Mouse (Mus musculus) midbrain, postnatal 0 days (tissue): ENCODE measurements at regions not wholly inside any gene's neighbourhood (a gene's known extent, or its start where the extent isn't known, plus 50 kb on each side); places are given as distances from the start of the nearest gene placed in this dataset.
A peak's percentile ranks its signal among the peaks of the same experiment; 100 is the strongest.

ENCODE experiments used
- ATAC-seq: fragments of 200-750 bp; cut with Nextera tagmentation; 2 replicates; pipeline ENCODE4 v1.8.0; 2017; ENCODE audit warnings: moderate number of reproducible peaks, mild to moderate bottlenecking, moderate TSS enrichment, moderate library complexity; ENCODE audit not compliant: low FRiP score
- DNase-seq: peaks from one replicate; pipeline ENCODE4 v3.0.0-alpha.2; 2015; ENCODE audit warnings: low spot score
- H3K27ac ChIP-seq: fragments of 300-500 bp; sonication (generic); 2 replicates; pipeline ENCODE4 v1.5.1; 2014; ENCODE audit warnings: low read depth, mild to moderate bottlenecking, low read length, mixed read lengths
- H3K27me3 ChIP-seq: fragments of 300-500 bp; sonication (generic); 2 replicates; pipeline ENCODE4 v1.6.1; 2014; ENCODE audit warnings: low read length, control low read depth, mixed read lengths; ENCODE audit not compliant: insufficient read depth
- H3K36me3 ChIP-seq: fragments of 300-500 bp; sonication (generic); 2 replicates; pipeline ENCODE4 v1.6.1; 2014; ENCODE audit warnings: low read length, control low read depth, mixed read lengths; ENCODE audit not compliant: insufficient read depth
- H3K4me1 ChIP-seq: fragments of 300-500 bp; sonication (generic); 2 replicates; pipeline ENCODE4 v1.6.1; 2014; ENCODE audit warnings: mild to moderate bottlenecking, control low read depth, antibody characterized with exemption, low read length, mixed read lengths; ENCODE audit not compliant: insufficient read depth
- H3K4me2 ChIP-seq: fragments of 300-500 bp; sonication (generic); 2 replicates; pipeline ENCODE4 v1.6.1; 2014; ENCODE audit warnings: low read depth, mild to moderate bottlenecking, low read length, mixed read lengths; ENCODE audit not compliant: poor library complexity, severe bottlenecking
- H3K4me3 ChIP-seq: fragments of 300-500 bp; sonication (generic); 2 replicates; pipeline ENCODE4 v1.5.1; 2014; ENCODE audit warnings: low read depth, mild to moderate bottlenecking, low read length, moderate library complexity
- H3K9ac ChIP-seq: fragments of 300-500 bp; sonication (generic); replicated peaks from 2 replicates; pipeline ENCODE4 v1.6.1; 2014; ENCODE audit warnings: mild to moderate bottlenecking, low read length, moderate library complexity, mixed read lengths; ENCODE audit not compliant: poor library complexity, severe bottlenecking
- H3K9me3 ChIP-seq: fragments of 300-500 bp; sonication (generic); 2 replicates; pipeline ENCODE4 v1.6.1; 2016; ENCODE audit warnings: low read length, control low read depth
- CTCF ChIP-seq: IDR thresholded peaks from 2 replicates; pipeline ENCODE4 v1.5.1; 2016; ENCODE audit warnings: antibody characterized with exemption, mild to moderate bottlenecking
- WGBS: fragments of 180-500 bp; shearing (Covaris S2); extraction: QIAGEN DNeasy Blood & Tissue Kit; methylation state at CpG from one replicate; pipeline ENCODE4 v1.1.7; 2014; 5-methylcytosine and 5-hydroxymethylcytosine counted together

- no peaks in the 10 kb centered on the region for H3K9me3 ChIP-seq
- ATAC-seq (no peak), DNase-seq (no peak)
- no peak for TF ChIP-seq CTCF
- WGBS: 51% methylated on average over 7 of the region's 7 CpGs
- no peak overlapping the region for H3K9ac ChIP-seq
- H3K27ac ChIP-seq: no peak overlapping the region
- H3K4me3 ChIP-seq: no peak overlapping the region
- no peaks in the 10 kb centered on the region for H3K27me3 ChIP-seq
- H3K4me2 ChIP-seq: no peak overlapping the region
- no peaks in the 10 kb centered on the region for H3K4me1 ChIP-seq
- H3K36me3 ChIP-seq: no peaks in the 10 kb centered on the region
Measured at GRCm38 (mm10) chr14:68381741-68382140, 912.4 kb downstream of the Synb start.

- DNase-seq: peak; percentile 28
- TF ChIP-seq CTCF: no peak
- H3K27me3 ChIP-seq: no peaks in the 10 kb centered on the region
- no peaks in the 10 kb centered on the region for H3K36me3 ChIP-seq
- H3K9ac ChIP-seq: no peak overlapping the region
- H3K4me3 ChIP-seq: no peak overlapping the region
- 47% methylated on average over 5 of the region's 5 CpGs for WGBS
- ATAC-seq: no peak
- H3K4me2 ChIP-seq: no peak overlapping the region
- H3K27ac ChIP-seq: no peak overlapping the region
- H3K9me3 ChIP-seq: no peaks in the 10 kb centered on the region
- no peaks in the 10 kb centered on the region for H3K4me1 ChIP-seq
Measured at GRCm38 (mm10) chr14:68367696-68368095, 926.4 kb downstream of the Synb start.

- 67% methylated on average over 2 of the region's 2 CpGs for WGBS
- no peak for TF ChIP-seq CTCF
- Histone ChIP-seq H3K4me3 (no peak overlapping the region), H3K27me3 (no peaks in the 10 kb centered on the region), H3K9me3 (no peaks in the 10 kb centered on the region), H3K27ac (no peak overlapping the region), H3K36me3 (no peaks in the 10 kb centered on the region), H3K4me1 (no peaks in the 10 kb centered on the region), H3K4me2 (no peak overlapping the region), H3K9ac (no peak overlapping the region)
- ATAC-seq (no peak), DNase-seq (no peak)
Measured at GRCm38 (mm10) chr14:68363892-68364291, 930.2 kb downstream of the Synb start.

- no peak overlapping the region for H3K4me3 ChIP-seq
- no peak overlapping the region for H3K4me2 ChIP-seq
- H3K27me3 ChIP-seq: no peaks in the 10 kb centered on the region
- H3K9ac ChIP-seq: no peak overlapping the region
- H3K9me3 ChIP-seq: no peaks in the 10 kb centered on the region
- no peak for TF ChIP-seq CTCF
- no peaks in the 10 kb centered on the region for H3K36me3 ChIP-seq
- no peaks in the 10 kb centered on the region for H3K4me1 ChIP-seq
- DNase-seq (peak; percentile 33), ATAC-seq (no peak)
- WGBS: 35% methylated on average over 7 of the region's 7 CpGs
- H3K27ac ChIP-seq: no peak overlapping the region
Measured at GRCm38 (mm10) chr14:68361998-68362397, 932.1 kb downstream of the Synb start.

- peak; percentile 44; the same call in 1 of the 2 replicates for ATAC-seq
- Histone ChIP-seq H3K9ac (no peak overlapping the region), H3K4me1 (no peaks in the 10 kb centered on the region), H3K9me3 (no peaks in the 10 kb centered on the region), H3K36me3 (no peaks in the 10 kb centered on the region), H3K4me3 (no peak overlapping the region), H3K4me2 (no peak overlapping the region), H3K27me3 (no peaks in the 10 kb centered on the region), H3K27ac (no peak overlapping the region)
- TF ChIP-seq CTCF: peak; percentile 5; the same call in 1 of the 2 replicates
- 26% methylated on average over 6 of the region's 6 CpGs for WGBS
- DNase-seq: peak; percentile 69
Measured at GRCm38 (mm10) chr14:68361481-68361880, 932.6 kb downstream of the Synb start.

GRCm38 (mm10) chr14:68356396-68356795 lies 937.7 kb downstream of the Synb start:
- Histone ChIP-seq H3K9me3 (no peaks in the 10 kb centered on the region), H3K27me3 (no peaks in the 10 kb centered on the region), H3K4me1 (no peaks in the 10 kb centered on the region), H3K9ac (no peak overlapping the region), H3K27ac (no peak overlapping the region), H3K36me3 (no peaks in the 10 kb centered on the region), H3K4me2 (no peak overlapping the region), H3K4me3 (no peak overlapping the region)
- no peak for TF ChIP-seq CTCF
- DNase-seq (no peak), ATAC-seq (no peak)
- 82% methylated on average over 7 of the region's 7 CpGs for WGBS
